Mouse (Mus musculus): ENCODE measurements at regions not wholly inside any gene's neighbourhood (a gene's known extent, or its start where the extent isn't known, plus 50 kb on each side); places are given as distances from the start of the nearest gene placed in this dataset.

DNA sequence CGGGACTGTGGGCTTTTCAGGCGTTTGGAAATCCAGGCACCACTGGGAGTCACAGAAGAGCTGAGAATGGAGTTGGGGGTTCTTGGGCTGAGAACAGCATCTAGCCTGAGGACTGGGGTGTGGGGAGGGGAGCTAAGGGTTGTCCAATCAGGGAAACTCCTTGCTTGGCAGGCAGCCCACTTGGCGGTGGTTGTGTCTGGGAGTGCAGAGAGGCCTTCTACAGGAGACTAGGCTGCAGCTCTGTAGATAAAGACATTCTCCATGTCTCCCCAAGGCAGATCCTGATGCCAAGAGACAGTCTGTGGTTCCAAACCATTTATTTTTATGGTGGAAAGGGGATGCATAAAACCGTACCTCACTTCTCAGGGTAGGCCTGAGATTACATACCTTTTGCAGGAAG, 774.6 kb downstream of the Brinp1 start:
- Histone ChIP-seq H3K4me1 (no peaks in the 10 kb centered on the region), H3K27me3 (no peaks in the 10 kb centered on the region), H3K4me2 (replicated peaks) (no peak overlapping the region), H3K9me3 (no peaks in the 10 kb centered on the region), H3K27ac (no peak overlapping the region), H3K4me3 (no peak overlapping the region), H3K36me3 (no peaks in the 10 kb centered on the region), H3K9ac (no peak overlapping the region)
- peak; percentile 89; the same call in 1 of the 2 replicates for ATAC-seq (ENCODE audit: low FRiP score, low read depth)
- 70% methylated on average over 4 of the region's 4 CpGs for WGBS

DNA sequence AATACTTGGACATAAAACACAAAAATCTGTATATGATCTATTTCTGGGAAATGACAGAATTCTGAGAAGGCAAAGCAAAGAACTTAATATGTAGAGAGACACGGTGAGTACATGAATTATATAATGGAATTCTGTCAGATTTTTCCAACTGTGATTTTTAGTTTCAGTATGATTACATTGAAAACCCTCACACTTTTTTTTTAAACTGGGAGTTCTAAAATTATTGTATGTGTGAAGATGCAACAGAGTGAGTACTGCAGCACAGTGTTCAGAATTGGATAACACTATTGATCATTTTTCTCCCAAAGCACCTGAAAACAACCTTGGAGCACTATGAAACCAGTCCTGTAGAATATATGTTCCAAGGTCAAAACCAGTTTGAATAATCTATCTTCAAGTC, 797.7 kb downstream of the Brinp1 start:
- Histone ChIP-seq H3K9me3 (no peaks in the 10 kb centered on the region), H3K9ac (no peak overlapping the region), H3K4me3 (no peak overlapping the region), H3K27me3 (no peaks in the 10 kb centered on the region), H3K4me2 (replicated peaks) (no peak overlapping the region), H3K27ac (no peak overlapping the region), H3K36me3 (no peaks in the 10 kb centered on the region), H3K4me1 (no peaks in the 10 kb centered on the region)
- WGBS: 94% methylated on average over 1 of the region's 1 CpGs
- no peak for ATAC-seq (ENCODE audit: low FRiP score, low read depth)

- H3K4me3 ChIP-seq: no peak overlapping the region
- H3K36me3 ChIP-seq: no peaks in the 10 kb centered on the region
- 82% methylated on average over 5 of the region's 5 CpGs for WGBS
- no peak overlapping the region for H3K4me2 ChIP-seq (replicated peaks)
- no peak overlapping the region for H3K27ac ChIP-seq
- no peaks in the 10 kb centered on the region for H3K27me3 ChIP-seq
- no peak overlapping the region for H3K9ac ChIP-seq
- no peaks in the 10 kb centered on the region for H3K4me1 ChIP-seq
- no peaks in the 10 kb centered on the region for H3K9me3 ChIP-seq
- ATAC-seq (ENCODE audit: low FRiP score, low read depth): no peak
Measured at GRCm38 (mm10) chr4:68148483-68149069, 805.6 kb downstream of the Brinp1 start.

- WGBS: 73% methylated on average over 4 of the region's 4 CpGs
- H3K9me3 ChIP-seq: no peaks in the 10 kb centered on the region
- no peak for ATAC-seq (ENCODE audit: low FRiP score, low read depth)
Measured at GRCm38 (mm10) chr4:68128124-68128523, 826.1 kb downstream of the Brinp1 start.

DNA sequence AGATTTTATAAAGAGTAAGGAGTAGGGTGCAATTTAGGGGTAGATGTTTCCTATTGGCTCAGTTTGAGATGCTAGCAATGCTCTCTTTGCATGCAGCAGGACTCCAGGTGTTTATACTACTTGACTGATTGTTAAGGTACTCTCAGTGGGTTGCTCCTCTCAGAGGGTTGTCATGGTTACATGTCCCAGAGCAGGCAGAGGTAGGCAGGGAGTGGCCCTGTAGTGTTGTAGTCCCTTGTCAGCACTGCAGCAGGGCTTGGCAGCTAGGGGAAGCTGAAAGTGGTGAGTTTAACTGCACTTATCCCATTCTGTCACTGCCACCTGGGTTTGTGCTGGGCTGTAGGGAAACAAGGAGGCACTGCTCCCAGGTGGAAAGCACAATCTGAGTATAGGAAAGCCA, 839.7 kb downstream of the Brinp1 start:
- H3K9ac ChIP-seq: no peak overlapping the region
- H3K4me2 ChIP-seq (replicated peaks): no peak overlapping the region
- H3K27ac ChIP-seq: no peak overlapping the region
- no peaks in the 10 kb centered on the region for H3K27me3 ChIP-seq
- no peak overlapping the region for H3K4me3 ChIP-seq
- no peaks in the 10 kb centered on the region for H3K4me1 ChIP-seq
- no peaks in the 10 kb centered on the region for H3K9me3 ChIP-seq
- no peak for ATAC-seq (ENCODE audit: low FRiP score, low read depth)
- H3K36me3 ChIP-seq: no peaks in the 10 kb centered on the region

More at GRCm38 (mm10) chr4:68128124-68128523, 826.1 kb downstream of the Brinp1 start:
- H3K4me1 ChIP-seq: no peaks in the 10 kb centered on the region
- H3K4me2 ChIP-seq (replicated peaks): no peak overlapping the region
- H3K9ac ChIP-seq: no peak overlapping the region
- H3K27me3 ChIP-seq: no peaks in the 10 kb centered on the region
- no peak overlapping the region for H3K4me3 ChIP-seq
- no peak overlapping the region for H3K27ac ChIP-seq
- H3K36me3 ChIP-seq: no peaks in the 10 kb centered on the region

DNA sequence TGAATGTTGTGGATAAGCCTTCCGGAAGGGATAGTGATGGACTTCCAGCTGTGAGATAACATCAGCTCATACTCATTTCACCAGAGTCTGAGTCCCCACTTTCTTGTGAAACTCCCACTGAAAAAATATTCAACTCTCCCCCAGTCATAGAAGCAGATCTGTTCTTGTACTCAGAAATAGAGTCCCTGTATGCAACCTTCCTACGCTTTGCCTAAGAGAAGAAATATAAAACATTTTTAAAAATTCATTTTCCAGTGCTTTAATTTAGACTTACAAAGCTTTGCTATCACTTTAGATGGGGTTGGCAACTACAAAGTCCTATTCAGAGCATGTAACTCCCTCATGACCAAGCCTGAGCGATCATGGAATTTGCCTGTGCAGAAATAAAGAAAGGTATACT, 868.9 kb downstream of the Brinp1 start:
- Histone ChIP-seq H3K27me3 (no peaks in the 10 kb centered on the region), H3K36me3 (no peaks in the 10 kb centered on the region), H3K27ac (no peak overlapping the region), H3K9ac (no peak overlapping the region), H3K9me3 (no peaks in the 10 kb centered on the region), H3K4me2 (replicated peaks) (no peak overlapping the region), H3K4me3 (no peak overlapping the region), H3K4me1 (no peaks in the 10 kb centered on the region)
- WGBS: 88% methylated on average over 3 of the region's 3 CpGs
- no peak for ATAC-seq (ENCODE audit: low FRiP score, low read depth)

GRCm38 (mm10) chr4:68056813-68057578, 897.2 kb downstream of the Brinp1 start:
- Histone ChIP-seq H3K27ac (no peak overlapping the region), H3K27me3 (no peaks in the 10 kb centered on the region), H3K36me3 (no peaks in the 10 kb centered on the region), H3K4me1 (no peaks in the 10 kb centered on the region), H3K4me2 (replicated peaks) (no peak overlapping the region), H3K9ac (no peak overlapping the region), H3K4me3 (no peak overlapping the region), H3K9me3 (no peaks in the 10 kb centered on the region)
- no peak for ATAC-seq (ENCODE audit: low FRiP score, low read depth)
- 56% methylated on average over 4 of the region's 4 CpGs for WGBS

DNA sequence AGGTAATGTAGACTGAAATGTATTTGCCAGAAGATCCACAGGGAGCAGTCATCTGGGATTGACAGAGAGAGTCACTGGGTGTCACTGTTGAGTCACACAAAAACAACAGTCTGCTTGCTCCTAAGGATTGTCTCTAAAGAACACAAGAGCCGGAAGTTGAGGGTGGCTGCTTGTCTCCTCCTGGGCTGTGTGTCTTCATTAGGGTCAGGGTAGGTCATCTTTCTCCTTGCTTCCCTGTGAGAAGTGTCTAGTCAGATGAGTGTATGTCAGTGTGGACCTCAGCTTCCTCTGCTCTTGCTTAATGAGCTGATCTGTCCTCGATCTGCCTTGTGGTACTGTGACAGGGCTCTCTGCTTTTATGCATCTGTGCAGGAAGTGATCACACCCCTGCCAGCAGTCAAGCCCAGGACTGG, 931.3 kb downstream of the Brinp1 start:
- peak; percentile 44; the same call in 1 of the 2 replicates for ATAC-seq (ENCODE audit: low FRiP score, low read depth)
- H3K9me3 ChIP-seq: no peaks in the 10 kb centered on the region
- 19% methylated on average over 2 of the region's 2 CpGs for WGBS
- H3K9ac ChIP-seq: no peak overlapping the region
- H3K27ac ChIP-seq: no peak overlapping the region
- no peaks in the 10 kb centered on the region for H3K4me1 ChIP-seq
- H3K27me3 ChIP-seq: no peaks in the 10 kb centered on the region
- no peak overlapping the region for H3K4me3 ChIP-seq
- no peaks in the 10 kb centered on the region for H3K36me3 ChIP-seq
- H3K4me2 ChIP-seq (replicated peaks): no peak overlapping the region

DNA sequence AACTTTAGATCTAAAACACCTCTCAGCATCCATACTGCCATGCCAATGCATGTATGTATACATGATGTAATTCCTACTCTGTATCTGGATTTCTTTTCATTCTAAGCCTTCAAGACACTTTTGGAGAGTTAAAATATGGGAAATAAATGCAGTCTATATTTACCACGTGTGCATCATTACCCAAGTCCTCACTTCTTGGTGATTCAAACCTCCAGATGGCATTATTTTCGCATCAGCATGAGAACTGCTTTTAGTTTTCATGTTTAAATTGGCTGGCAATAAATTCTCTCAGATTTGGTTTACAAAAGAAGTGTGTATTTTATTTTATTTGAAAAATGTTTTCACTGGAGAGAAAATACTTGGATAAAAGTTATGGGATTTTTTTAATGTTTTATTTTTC, 942.8 kb downstream of the Brinp1 start:
- Histone ChIP-seq H3K9ac (no peak overlapping the region), H3K4me1 (no peaks in the 10 kb centered on the region), H3K4me2 (replicated peaks) (no peak overlapping the region), H3K27me3 (no peaks in the 10 kb centered on the region), H3K4me3 (no peak overlapping the region), H3K9me3 (no peaks in the 10 kb centered on the region), H3K36me3 (no peaks in the 10 kb centered on the region), H3K27ac (no peak overlapping the region)
- ATAC-seq (ENCODE audit: low FRiP score, low read depth): no peak
- WGBS: 58% methylated on average over 2 of the region's 2 CpGs

- Histone ChIP-seq H3K27ac (no peak overlapping the region), H3K36me3 (no peaks in the 10 kb centered on the region), H3K27me3 (no peaks in the 10 kb centered on the region), H3K4me1 (no peaks in the 10 kb centered on the region), H3K9me3 (no peaks in the 10 kb centered on the region; the same call in 1 of the 2 replicates), H3K4me2 (replicated peaks) (no peak overlapping the region), H3K9ac (no peak overlapping the region), H3K4me3 (no peak overlapping the region)
- WGBS: 80% methylated on average over 7 of the region's 7 CpGs
- no peak for ATAC-seq (ENCODE audit: low FRiP score, low read depth)
Measured at GRCm38 (mm10) chr4:67994796-67995283, 959.4 kb downstream of the Brinp1 start.

- no peak overlapping the region for H3K4me2 ChIP-seq (replicated peaks)
- no peak overlapping the region for H3K9ac ChIP-seq
- H3K4me1 ChIP-seq: no peaks in the 10 kb centered on the region
- ATAC-seq (ENCODE audit: low FRiP score, low read depth): no peak
- H3K36me3 ChIP-seq: no peaks in the 10 kb centered on the region
- H3K4me3 ChIP-seq: no peak overlapping the region
- WGBS: 71% methylated on average over 1 of the region's 1 CpGs
- H3K27ac ChIP-seq: no peak overlapping the region
- H3K27me3 ChIP-seq: no peaks in the 10 kb centered on the region
- no peaks in the 10 kb centered on the region for H3K9me3 ChIP-seq
Measured at GRCm38 (mm10) chr4:67963456-67963855, 990.7 kb downstream of the Brinp1 start.

DNA sequence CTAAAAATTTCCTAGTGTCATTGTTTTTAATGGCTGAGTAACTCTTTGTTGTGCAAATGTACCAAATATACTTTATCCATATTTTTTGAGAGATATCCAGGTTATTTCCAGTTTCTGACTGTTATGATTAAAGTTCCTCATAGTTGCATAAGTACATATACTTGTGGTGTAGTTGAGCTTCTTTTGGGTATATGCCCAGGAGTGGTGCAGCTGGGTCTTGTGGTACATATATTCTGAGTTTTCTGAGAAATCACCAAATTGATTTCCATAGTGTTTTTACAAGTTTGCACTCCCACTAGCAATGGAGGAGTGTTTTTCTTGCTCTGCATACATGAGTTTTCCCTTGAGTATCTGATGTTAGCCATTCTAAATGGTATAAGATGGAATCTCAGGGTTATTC, 1006.2 kb downstream of the Brinp1 start:
- no peak overlapping the region for H3K4me3 ChIP-seq
- H3K4me2 ChIP-seq (replicated peaks): no peak overlapping the region
- no peaks in the 10 kb centered on the region for H3K4me1 ChIP-seq
- no peak overlapping the region for H3K27ac ChIP-seq
- H3K9me3 ChIP-seq: no peaks in the 10 kb centered on the region
- H3K9ac ChIP-seq: no peak overlapping the region
- no peaks in the 10 kb centered on the region for H3K36me3 ChIP-seq
- no peaks in the 10 kb centered on the region for H3K27me3 ChIP-seq
- ATAC-seq (ENCODE audit: low FRiP score, low read depth): no peak

DNA sequence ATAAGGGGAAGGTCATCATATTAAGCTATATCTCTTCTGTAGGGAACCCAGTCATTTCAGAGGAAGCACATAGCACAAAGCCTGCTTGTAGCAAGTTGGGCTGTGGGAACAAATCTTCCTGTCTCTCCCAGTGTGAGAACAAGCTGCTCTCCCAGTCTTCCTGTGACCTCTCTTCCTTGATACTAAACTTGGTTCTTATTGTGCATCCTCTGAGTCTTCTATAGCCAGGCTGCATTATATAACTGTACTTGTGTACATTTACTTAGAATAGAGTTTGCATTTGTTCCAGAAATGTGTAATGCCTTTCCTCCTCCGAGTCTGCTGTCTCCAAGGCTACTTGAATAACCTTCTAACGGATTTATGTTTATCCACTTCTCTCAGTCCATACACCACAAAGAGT, 1021.7 kb downstream of the Brinp1 start:
- no peak for ATAC-seq (ENCODE audit: low FRiP score, low read depth)
- no peak overlapping the region for H3K9ac ChIP-seq
- H3K36me3 ChIP-seq: no peaks in the 10 kb centered on the region
- no peak overlapping the region for H3K4me2 ChIP-seq (replicated peaks)
- 70% methylated on average over 2 of the region's 2 CpGs for WGBS
- H3K9me3 ChIP-seq: no peaks in the 10 kb centered on the region
- no peaks in the 10 kb centered on the region for H3K4me1 ChIP-seq
- no peak overlapping the region for H3K27ac ChIP-seq
- H3K27me3 ChIP-seq: no peaks in the 10 kb centered on the region
- H3K4me3 ChIP-seq: no peak overlapping the region

Data from limb, embryonic 13.5 days (tissue).